ENCODE assay signal across 8 mouse cellular contexts in genomic region chr9:50856341-50857081, GRCm38 (mm10). TPM values are rescaled to one million over a fixed set of nuclear protein-coding genes. Genes with fewer than 3 reads are reported as not detected.
DNase-seq lines count a peak whose midpoint lies in the region; ATAC-seq and TF ChIP-seq lines count a peak whose summit lies in the region.

No protein-coding gene starts in this region.

- peak; percentile 83 for DNase-seq in CH12.LX (ENCODE audit: extremely low read depth)
- peak; percentile 72 for DNase-seq in c-Kit-positive CD71-positive TER-119-negative erythroid progenitor cells, embryonic 14.5 days (ENCODE audit: low read depth)
- DNase-seq in forebrain, embryonic 11.5 days (ENCODE audit: low spot score), result peak; percentile 97
- peak; percentile 93 to 96 for DNase-seq in kidney, postnatal 36 days
- DNase-seq in neural tube, embryonic 11.5 days (ENCODE audit: low spot score), result peak; percentile 94

- WGBS in forebrain, embryonic 11.5 days, result under 1% methylated on average over 45 of the region's 45 CpGs
- WGBS in heart, embryonic 16.5 days, result 1% methylated on average over 45 of the region's 45 CpGs
- 1% methylated on average over 45 of the region's 45 CpGs for WGBS in liver, embryonic 15.5 days (ENCODE audit: insufficient replicate concordance)
- WGBS in neural tube, embryonic 11.5 days, result 1% methylated on average over 45 of the region's 45 CpGs
- 1% methylated on average over 45 of the region's 45 CpGs for WGBS in stomach, embryonic 16.5 days

- H3K79me2 ChIP-seq in CH12.LX (replicated peaks; ENCODE audit: control insufficient read depth, extremely low read depth, insufficient read depth, poor library complexity, severe bottlenecking), result peaks cover 18% of the 10 kb centered on the region

- H3K4me1 ChIP-seq in CH12.LX (ENCODE audit: control insufficient read depth in 1 of 2, insufficient read depth in 2 of 2), result peaks cover 21 to 29% of the 10 kb centered on the region in 2 experiments
- H3K4me1 ChIP-seq in forebrain, embryonic 11.5 days (replicated peaks; ENCODE audit: control insufficient read depth, insufficient read depth, low read length), result peaks cover 4% of the 10 kb centered on the region; the same call in 1 of the 2 replicates
- peaks cover 19% of the 10 kb centered on the region for H3K4me1 ChIP-seq in heart, embryonic 16.5 days (ENCODE audit: control insufficient read depth, insufficient read depth, low read length)
- peaks cover 67% of the 10 kb centered on the region for H3K4me1 ChIP-seq in liver, embryonic 15.5 days (replicated peaks)
- peaks cover 10% of the 10 kb centered on the region for H3K4me1 ChIP-seq in neural tube, embryonic 11.5 days (ENCODE audit: control insufficient read depth, insufficient read depth, low read length)
- H3K4me1 ChIP-seq in stomach, embryonic 16.5 days (ENCODE audit: control insufficient read depth, insufficient read depth, low read length), result peaks cover 18% of the 10 kb centered on the region

- H3K36me3 ChIP-seq in CH12.LX (replicated peaks in 1 of 2; ENCODE audit: control insufficient read depth in 1 of 2, insufficient read depth in 1 of 2, low read length in 1 of 2), result peaks cover 24 to 29% of the 10 kb centered on the region in 2 experiments
- peaks cover 2% of the 10 kb centered on the region; the same call in 1 of the 2 replicates for H3K36me3 ChIP-seq in forebrain, embryonic 11.5 days (ENCODE audit: control insufficient read depth, insufficient read depth, low read length)
- peaks cover 11% of the 10 kb centered on the region for H3K36me3 ChIP-seq in heart, embryonic 16.5 days (ENCODE audit: control insufficient read depth, insufficient read depth)
- peaks cover 30% of the 10 kb centered on the region for H3K36me3 ChIP-seq in liver, embryonic 15.5 days (replicated peaks)
- H3K36me3 ChIP-seq in neural tube, embryonic 11.5 days (ENCODE audit: control insufficient read depth, insufficient read depth, low read length), result 0 out of 2 replicates have a peak, but pooled peaks cover 2% of the 10 kb centered on the region
- H3K36me3 ChIP-seq in stomach, embryonic 16.5 days (ENCODE audit: control insufficient read depth, insufficient read depth, low read length), result peaks cover 9% of the 10 kb centered on the region; the same call in 1 of the 2 replicates

- H3K27ac ChIP-seq in CH12.LX (ENCODE audit: insufficient read depth, low read depth), result peak overlapping the region; percentile 78
- peak overlapping the region; percentile 71 for H3K27ac ChIP-seq in forebrain, embryonic 11.5 days (ENCODE audit: low read depth, low read length)
- H3K27ac ChIP-seq in heart, embryonic 16.5 days (ENCODE audit: low read length), result peak overlapping the region; percentile 80
- H3K27ac ChIP-seq in liver, embryonic 15.5 days (replicated peaks), result peak overlapping the region; percentile 92
- 0 out of 2 replicates have a peak overlapping the region, but pooled peaks have one; percentile 39 for H3K27ac ChIP-seq in neural tube, embryonic 11.5 days (ENCODE audit: low read depth, low read length)
- H3K27ac ChIP-seq in stomach, embryonic 16.5 days (ENCODE audit: low read length), result peak overlapping the region; percentile 94

- dilution Hi-C loops in CH12.LX (cut with MboI; ENCODE audit: extremely low pct_ligation_motif_present, extremely low pct_unique_long_range_greater_than_20kb, low sequenced_read_pairs), result no loop called here

- peak overlapping the region; percentile 82 for H3K9ac ChIP-seq in CH12.LX (ENCODE audit: insufficient read depth, low read depth)
- H3K9ac ChIP-seq in forebrain, embryonic 11.5 days (ENCODE audit: low read length), result peak overlapping the region; percentile 89
- peak overlapping the region; percentile 89 for H3K9ac ChIP-seq in heart, embryonic 16.5 days (ENCODE audit: low read length)
- H3K9ac ChIP-seq in liver, embryonic 15.5 days, result peak overlapping the region; percentile 95
- H3K9ac ChIP-seq in neural tube, embryonic 11.5 days (ENCODE audit: low read length), result peak overlapping the region; percentile 85
- H3K9ac ChIP-seq in stomach, embryonic 16.5 days (ENCODE audit: low read length), result peak overlapping the region; percentile 96

- TF ChIP-seq RAD21 in CH12.LX (IDR thresholded peaks at IDR 0.05; ENCODE audit: low read depth, low read length), result no peak

- H3K9me3 ChIP-seq in CH12.LX (replicated peaks; ENCODE audit: low read length), result no peaks in the 10 kb centered on the region
- no peaks in the 10 kb centered on the region for H3K9me3 ChIP-seq in forebrain, embryonic 11.5 days (ENCODE audit: control insufficient read depth, low read length)
- no peaks in the 10 kb centered on the region for H3K9me3 ChIP-seq in heart, embryonic 16.5 days (replicated peaks; ENCODE audit: control insufficient read depth, low read length)
- H3K9me3 ChIP-seq in liver, embryonic 15.5 days (replicated peaks), result no peaks in the 10 kb centered on the region
- no peaks in the 10 kb centered on the region for H3K9me3 ChIP-seq in neural tube, embryonic 11.5 days (ENCODE audit: control insufficient read depth, low read length)
- no peaks in the 10 kb centered on the region for H3K9me3 ChIP-seq in stomach, embryonic 16.5 days (replicated peaks; ENCODE audit: control insufficient read depth, low read length)

- peak overlapping the region; percentile 70 for H3K4me2 ChIP-seq in CH12.LX (ENCODE audit: insufficient read depth, low read depth, poor library complexity, severe bottlenecking)
- H3K4me2 ChIP-seq in forebrain, embryonic 11.5 days (ENCODE audit: low read depth, low read length, severe bottlenecking), result peak overlapping the region; percentile 59
- H3K4me2 ChIP-seq in heart, embryonic 16.5 days (ENCODE audit: low read depth, low read length), result peak overlapping the region; percentile 89
- peak overlapping the region; percentile 72 for H3K4me2 ChIP-seq in liver, embryonic 15.5 days
- H3K4me2 ChIP-seq in neural tube, embryonic 11.5 days (ENCODE audit: low read depth), result peak overlapping the region; percentile 60
- H3K4me2 ChIP-seq in stomach, embryonic 16.5 days (ENCODE audit: low read depth, low read length), result peak overlapping the region; percentile 77

- in situ Hi-C loops in CH12.LX (cut with MboI; ENCODE audit: low pct_ligation_motif_present, low pct_unique_long_range_greater_than_20kb, low sequenced_read_pairs), result no loop called here

- peak overlapping the region; percentile 72 to 94 (median 86) for H3K4me3 ChIP-seq in CH12.LX (replicated peaks in 1 of 3; ENCODE audit: low read depth in 2 of 3, low read length in 2 of 3, poor library complexity in 1 of 3)
- peak overlapping the region; percentile 95 for H3K4me3 ChIP-seq in forebrain, embryonic 11.5 days (ENCODE audit: low read depth, low read length)
- peak overlapping the region; percentile 91 for H3K4me3 ChIP-seq in heart, embryonic 16.5 days (ENCODE audit: low read length)
- peak overlapping the region; percentile 94 for H3K4me3 ChIP-seq in liver, embryonic 15.5 days (replicated peaks)
- peak overlapping the region; percentile 96 for H3K4me3 ChIP-seq in neural tube, embryonic 11.5 days (ENCODE audit: low read depth, low read length)
- peak overlapping the region; percentile 80 for H3K4me3 ChIP-seq in stomach, embryonic 16.5 days (replicated peaks; ENCODE audit: low read length)

- peak; percentile 94 for ATAC-seq in forebrain, embryonic 11.5 days (replicated peaks; ENCODE audit: low FRiP score)
- peak; percentile 93 for ATAC-seq in heart, embryonic 16.5 days (replicated peaks; ENCODE audit: extremely low read depth, insufficient read depth, low FRiP score)
- ATAC-seq in liver, embryonic 15.5 days (ENCODE audit: insufficient read depth), result peak; percentile 66
- ATAC-seq in neural tube, embryonic 11.5 days (ENCODE audit: insufficient read depth, low FRiP score, low TSS enrichment), result peak; percentile 90
- peak; percentile 91 for ATAC-seq in stomach, embryonic 16.5 days (ENCODE audit: insufficient read depth, low FRiP score)

- TF ChIP-seq EP300 in CH12.LX (IDR thresholded peaks at IDR 0.05; ENCODE audit: low read length), result no peak; the same call in 1 of the 2 replicates

- TF ChIP-seq CTCF in CH12.LX (conservative IDR thresholded peaks at IDR 0.05 in 1 of 2, IDR thresholded peaks at IDR 0.05 in 1 of 2; ENCODE audit: low read depth in 2 of 2, low read length in 2 of 2), result no peak

- peak; percentile 93 for TF ChIP-seq POLR2A in CH12.LX (IDR thresholded peaks at IDR 0.05; ENCODE audit: low read depth, low read length)

- H3K27me3 ChIP-seq in CH12.LX (replicated peaks), result no peaks in the 10 kb centered on the region
- no peaks in the 10 kb centered on the region for H3K27me3 ChIP-seq in forebrain, embryonic 11.5 days (ENCODE audit: control insufficient read depth, insufficient read depth, low read length)
- no peaks in the 10 kb centered on the region for H3K27me3 ChIP-seq in heart, embryonic 16.5 days (ENCODE audit: control insufficient read depth, insufficient read depth, low read length)
- H3K27me3 ChIP-seq in liver, embryonic 15.5 days, result no peaks in the 10 kb centered on the region
- H3K27me3 ChIP-seq in neural tube, embryonic 11.5 days (ENCODE audit: control insufficient read depth, insufficient read depth, low read length), result no peaks in the 10 kb centered on the region
- H3K27me3 ChIP-seq in stomach, embryonic 16.5 days (ENCODE audit: control insufficient read depth, insufficient read depth, low read length), result no peaks in the 10 kb centered on the region

TF ChIP-seq in CH12.LX, 34 proteins besides CTCF, POLR2A, EP300 and RAD21 (continues in another document):
- TF ChIP-seq ELF1 (IDR thresholded peaks at IDR 0.05; ENCODE audit: low read depth, low read length) (peak; percentile 41; the same call in 1 of the 2 replicates), SIN3A (IDR thresholded peaks at IDR 0.05; ENCODE audit: low read length) (peak; percentile 64; the same call in 1 of the 2 replicates), UBTF (IDR thresholded peaks at IDR 0.05; ENCODE audit: low read depth, low read length) (no peak), IRF4 (IDR thresholded peaks at IDR 0.05; ENCODE audit: low read depth, low read length) (0 out of 2 replicates have a peak, but pooled peaks have one; percentile 3), CHD1 (IDR thresholded peaks at IDR 0.05; ENCODE audit: low read depth, low read length) (peak; percentile 92), NRF1 (IDR thresholded peaks at IDR 0.05; ENCODE audit: low read depth, low read length) (peak; percentile 68), E2F4 (IDR thresholded peaks at IDR 0.05; ENCODE audit: insufficient replicate concordance, low read depth, low read length) (no peak), USF1 (IDR thresholded peaks at IDR 0.05; ENCODE audit: low read depth, low read length) (no peak; the same call in 1 of the 2 replicates)

RNA-seq across cellular contexts. Expression of gene Ppp2r1b, which starts 11.4 kb away (rescaled TPM):
- 42.1 and 54.9 TPM in 2 replicates for total RNA-seq in CH12.LX (2012; rRNA removed)
- 39.3 and 39.6 TPM in 2 replicates for total RNA-seq in CH12.LX (2014; rRNA removed)
- 63.6 and 66.6 TPM in 2 replicates for polyA plus RNA-seq in CH12.LX (2012; ENCODE audit: insufficient read length, low read depth)
- polyA plus RNA-seq in forebrain, embryonic 11.5 days (2014; fragmentation: Nextera tagmentation; extraction: Ambion mirVana), result 125 and 132 TPM in 2 replicates
- 38.2 and 41.8 TPM in 2 replicates for polyA plus RNA-seq in heart, embryonic 16.5 days (2015; fragmentation: Nextera tagmentation; extraction: Ambion mirVana)
- polyA plus RNA-seq in liver, embryonic 15.5 days (2015; fragmentation: Nextera tagmentation; extraction: Ambion mirVana), result 68.8 and 70.2 TPM in 2 replicates
- polyA plus RNA-seq in neural tube, embryonic 11.5 days (2014; fragmentation: Nextera tagmentation; extraction: Ambion mirVana), result 121 and 122 TPM in 2 replicates
- polyA plus RNA-seq in stomach, embryonic 16.5 days (2015; fragmentation: Nextera tagmentation; extraction: Ambion mirVana), result 79.3 and 87.5 TPM in 2 replicates

Comparison
In these comparisons a context has a peak if more than half of its experiments do, and no peak if none do; other contexts are left out.
1. Peak in every context shown above with its lines: DNase-seq, ATAC-seq, H3K4me3 ChIP-seq and H3K27ac ChIP-seq.
2. H3K27ac ChIP-seq: peak in every context shown above with its lines; median percentile 94 in stomach, embryonic 16.5 days; 92 in liver, embryonic 15.5 days; 80 in heart, embryonic 16.5 days; 78 in CH12.LX; 71 in forebrain, embryonic 11.5 days; 39 in neural tube, embryonic 11.5 days.